Mouse (Mus musculus) lung, postnatal 4 days (tissue): ENCODE data around the gene Dnajb8.
A peak's percentile ranks its signal among the peaks of the same experiment; 100 is the strongest.

ENCODE experiments used
- DNase-seq, 2 experiments: peaks; one replicate each; pipeline ENCODE4 v3.0.0; 2021

Dnajb8 gene

GRCm38 (mm10) chr6:88199718-88200692, 22.1 kb upstream of the Dnajb8 start:
- peak in 1 of 2 experiments; percentile 23 for DNase-seq

DNA sequence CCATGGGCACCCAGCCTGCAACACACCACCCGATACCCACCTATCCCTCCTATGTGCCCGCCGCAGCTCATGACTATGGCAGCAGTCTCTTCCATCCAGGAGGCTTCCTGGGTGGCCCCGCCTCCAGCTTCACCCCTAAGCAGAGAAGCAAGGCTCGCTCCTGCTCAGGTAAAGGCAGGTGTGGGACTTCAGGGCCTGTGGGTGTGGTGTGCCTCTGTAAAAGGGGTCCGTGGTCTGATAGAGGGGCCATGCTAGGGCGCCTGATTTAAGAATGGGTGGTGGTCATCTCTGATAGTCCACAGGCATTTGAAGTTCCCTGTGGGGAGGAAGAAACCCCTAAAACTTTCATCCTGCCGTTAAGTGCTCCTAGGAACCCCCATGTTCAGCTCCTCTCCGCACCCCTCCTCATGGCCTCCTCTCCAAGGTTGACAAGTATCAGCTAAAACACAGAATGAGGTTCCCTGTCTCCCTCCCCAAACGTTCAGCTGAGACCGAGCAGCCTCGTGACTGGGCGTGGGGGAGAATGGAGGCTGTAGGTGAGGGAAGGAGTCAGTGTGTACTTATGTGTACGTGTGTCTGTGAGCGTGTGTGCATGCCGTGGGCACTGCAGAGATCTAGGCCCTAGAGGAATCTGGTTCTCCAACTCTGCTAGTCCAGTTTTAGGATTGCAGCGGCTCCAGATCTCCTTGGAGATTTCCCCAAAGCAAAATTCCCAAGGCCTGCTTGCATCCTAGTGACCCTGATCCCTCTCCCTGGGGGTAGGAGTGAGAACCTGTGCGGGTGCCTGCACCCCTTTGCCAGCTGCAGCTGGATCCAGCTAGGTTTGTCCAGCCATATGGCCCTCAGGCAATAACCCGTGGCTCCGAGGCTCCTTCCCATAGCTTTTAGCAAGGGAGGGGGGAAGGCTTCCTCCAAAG, 21.1 kb upstream of the Dnajb8 start:
- no peak for DNase-seq

DNA sequence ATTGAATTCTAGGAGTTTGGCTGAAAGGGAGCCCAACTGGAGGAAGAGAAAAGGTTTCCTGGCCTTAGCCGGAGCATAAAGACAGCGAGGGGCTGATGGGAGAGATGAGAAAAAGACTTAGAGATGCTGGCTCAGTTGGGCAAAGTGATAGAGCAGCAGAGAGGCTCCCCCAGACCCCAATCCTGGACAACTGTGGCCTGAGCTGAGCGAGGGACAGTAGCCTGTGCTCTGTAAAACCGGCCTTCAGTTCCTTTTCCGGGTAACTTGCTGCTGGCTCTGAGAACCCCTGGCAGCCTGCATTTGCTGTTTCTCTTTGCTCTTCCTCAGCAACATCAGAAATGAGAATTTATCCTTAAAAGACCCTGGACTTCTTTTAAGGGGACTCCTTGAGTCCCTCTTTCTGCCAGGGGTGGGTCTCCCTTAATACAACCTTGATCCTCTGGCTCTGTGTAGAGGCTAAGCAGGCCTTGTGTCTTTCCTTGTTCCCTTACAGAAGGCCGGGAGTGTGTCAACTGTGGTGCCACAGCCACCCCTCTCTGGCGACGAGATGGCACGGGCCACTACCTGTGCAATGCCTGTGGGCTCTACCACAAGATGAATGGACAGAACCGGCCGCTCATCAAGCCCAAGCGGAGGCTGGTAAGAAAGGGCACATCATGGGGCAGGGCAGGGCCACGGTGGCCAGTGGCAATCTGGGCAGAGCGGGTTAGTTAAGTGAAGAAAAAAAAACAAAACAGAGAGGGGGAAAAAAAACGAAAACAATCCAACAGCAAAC, 20.0 kb upstream of the Dnajb8 start:
- DNase-seq: no peak

DNA sequence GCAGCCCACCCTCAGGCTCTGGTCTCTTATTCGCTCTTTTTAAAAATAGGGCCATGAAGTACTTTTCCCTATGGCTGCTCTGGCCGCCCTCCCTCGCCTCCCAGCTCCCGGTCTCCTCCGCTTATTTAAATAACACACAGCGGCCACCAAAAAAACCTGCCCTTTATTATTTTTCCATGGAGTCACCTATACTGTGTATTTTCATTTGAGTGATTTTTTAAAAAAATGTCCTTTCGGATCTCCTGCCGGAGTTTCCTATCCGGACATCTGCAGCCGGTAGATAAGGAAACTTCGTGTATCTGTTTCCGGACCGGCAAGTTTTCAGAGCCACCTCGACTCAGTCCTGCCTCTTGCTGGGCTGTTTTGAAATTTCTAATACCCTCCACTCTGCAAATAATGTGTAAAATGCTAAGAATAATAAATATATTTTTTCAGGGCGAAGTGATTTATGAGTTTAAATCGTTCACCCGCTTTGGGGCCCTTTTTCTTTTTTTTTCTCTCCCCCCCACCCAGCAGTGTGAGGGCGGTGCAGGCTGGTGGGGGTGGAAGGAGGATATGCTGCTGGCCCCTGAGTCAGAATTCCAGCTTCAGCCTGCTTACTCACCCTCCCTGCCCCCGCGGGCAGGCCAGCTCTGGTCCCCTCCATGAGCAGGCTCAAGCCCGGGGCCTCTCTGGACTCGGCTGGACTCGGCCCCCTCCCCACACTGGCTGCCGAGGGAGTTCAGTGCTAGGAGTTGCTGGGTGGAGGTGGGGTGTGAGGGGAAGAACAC, 19.0 kb upstream of the Dnajb8 start:
- peak; percentile 60 to 70 for DNase-seq

DNA sequence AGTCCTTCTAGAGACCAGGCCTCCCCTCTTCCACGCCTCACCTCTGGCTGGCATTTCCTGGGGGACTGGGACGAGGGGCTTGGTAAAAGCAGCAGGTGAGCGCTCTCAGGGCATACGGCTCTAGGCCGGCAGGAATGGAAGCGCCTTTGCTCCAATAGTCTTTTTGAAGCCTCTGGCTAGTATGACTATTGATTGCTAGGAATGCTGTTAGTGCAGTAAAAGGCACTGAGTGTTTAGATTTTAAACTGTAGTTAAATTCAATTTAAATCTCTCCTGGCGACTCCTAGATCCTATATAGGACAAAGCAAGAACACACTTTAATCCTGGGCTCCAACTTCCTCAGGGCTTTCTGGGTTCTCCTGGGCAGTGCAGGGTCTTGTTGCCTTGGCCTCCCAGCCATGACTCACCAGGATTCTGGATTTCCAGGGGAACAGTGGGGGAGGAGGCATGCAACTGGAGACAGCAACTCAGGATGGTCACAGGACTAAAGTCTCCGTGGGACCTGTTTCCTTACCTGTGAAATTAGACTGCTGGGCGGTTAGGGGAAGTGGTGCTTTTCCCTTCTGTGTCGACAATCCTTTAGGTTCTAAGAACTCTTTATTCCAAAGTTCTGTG, 18.2 kb upstream of the Dnajb8 start:
- DNase-seq: no peak

DNA sequence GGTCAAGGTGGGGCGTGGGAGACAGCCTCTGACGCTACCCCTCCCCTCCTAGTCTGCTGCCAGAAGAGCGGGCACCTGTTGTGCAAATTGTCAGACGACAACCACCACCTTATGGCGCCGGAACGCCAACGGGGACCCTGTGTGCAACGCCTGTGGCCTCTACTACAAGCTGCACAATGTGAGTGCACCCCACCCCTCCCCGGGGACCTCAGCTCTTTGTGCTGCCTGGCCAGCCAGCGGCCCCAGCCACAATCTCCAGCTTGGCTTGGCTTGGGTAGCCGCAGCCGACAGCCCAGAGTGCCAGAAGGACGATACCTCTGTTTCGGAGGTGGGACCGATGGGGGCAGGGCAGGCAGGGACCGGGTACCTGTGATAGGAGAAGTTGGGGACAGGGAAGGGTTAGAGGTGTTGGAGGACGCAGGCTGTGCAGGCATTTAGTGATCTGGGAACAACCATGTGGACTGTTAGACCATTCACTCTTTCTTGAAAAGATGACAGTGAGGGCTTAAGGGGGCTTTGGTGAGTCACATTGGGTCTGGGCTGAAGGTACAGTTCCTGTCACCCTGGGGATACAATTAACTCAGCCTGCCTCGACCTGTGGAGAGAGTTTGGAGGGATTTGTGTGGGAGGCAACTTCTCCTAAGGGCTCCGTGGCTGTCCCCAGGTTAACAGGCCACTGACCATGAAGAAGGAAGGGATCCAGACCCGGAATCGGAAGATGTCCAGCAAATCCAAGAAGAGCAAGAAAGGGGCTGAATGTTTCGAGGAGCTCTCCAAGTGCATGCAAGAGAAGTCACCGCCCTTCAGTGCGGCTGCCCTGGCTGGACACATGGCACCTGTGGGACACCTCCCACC, 17.3 kb upstream of the Dnajb8 start:
- no peak for DNase-seq

DNA sequence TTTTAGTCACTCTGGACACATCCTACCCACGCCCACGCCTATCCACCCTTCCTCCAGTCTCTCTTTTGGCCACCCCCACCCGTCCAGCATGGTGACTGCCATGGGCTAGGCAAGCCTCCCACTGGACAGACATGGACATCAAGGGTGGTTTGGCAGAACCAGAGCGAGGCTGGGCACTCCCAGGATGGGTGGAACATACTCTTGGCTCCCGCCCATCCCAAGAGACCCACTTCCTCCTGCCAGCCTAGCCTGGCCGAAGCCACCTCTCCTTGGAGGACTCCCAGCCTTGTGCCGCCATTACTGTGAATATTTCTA, 16.7 kb upstream of the Dnajb8 start:
- DNase-seq: peak; percentile 54 to 66

DNA sequence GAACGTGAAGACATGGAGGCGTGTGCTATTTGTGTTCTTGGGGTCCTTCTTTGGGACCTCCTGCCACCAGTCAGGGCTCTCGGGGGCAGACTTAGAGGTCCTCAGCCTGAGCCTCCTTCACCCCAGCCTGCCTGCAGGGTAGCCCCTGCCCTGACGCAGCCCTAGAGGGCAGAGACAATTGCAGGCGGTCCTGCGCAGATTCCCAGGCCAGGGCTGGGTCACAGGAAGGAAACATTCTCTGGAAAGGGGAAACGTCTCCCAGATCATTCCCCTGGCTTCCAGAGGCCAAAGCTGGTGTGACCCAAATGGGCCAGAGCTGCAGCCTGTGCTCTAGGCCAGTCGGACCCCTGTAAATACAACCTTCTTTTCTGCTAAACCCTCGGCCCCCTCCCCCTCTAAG, 16.1 kb upstream of the Dnajb8 start:
- DNase-seq: peak; percentile 54 to 71

- no peak for DNase-seq
These were observed 15.5 kb upstream of the Dnajb8 start for GRCm38 (mm10) chr6:88206566-88206965.

DNA sequence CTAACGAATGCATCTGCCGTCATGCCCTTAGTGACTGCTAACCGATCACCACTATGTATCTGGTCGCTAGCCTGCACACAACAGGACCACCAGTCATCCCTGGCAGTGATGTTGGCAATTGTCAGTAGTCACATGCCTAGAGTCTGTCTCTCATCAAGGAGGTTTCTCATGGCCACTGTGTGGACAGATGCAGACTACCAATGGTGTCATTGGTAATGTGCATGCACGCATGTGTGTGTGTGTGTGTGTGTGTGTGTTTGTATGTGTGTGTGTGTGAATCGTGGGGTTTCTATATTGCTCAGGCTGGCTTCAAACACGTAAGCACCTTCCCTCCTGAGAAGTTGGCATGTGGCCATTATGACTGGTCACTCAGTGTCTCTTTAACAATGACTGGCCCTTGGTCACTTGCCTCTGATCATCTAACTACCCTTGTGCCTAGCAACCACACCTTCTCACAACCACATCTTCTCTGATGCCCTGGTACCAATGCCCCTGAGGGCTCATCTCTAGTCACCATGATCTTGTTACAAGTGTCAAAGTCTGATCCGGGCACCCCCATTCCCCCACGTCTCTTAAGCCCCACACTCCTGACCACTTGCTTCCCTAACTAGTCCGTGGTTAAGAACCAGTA, 14.6 kb upstream of the Dnajb8 start:
- no peak for DNase-seq

- DNase-seq: no peak
These were observed 13.7 kb upstream of the Dnajb8 start for GRCm38 (mm10) chr6:88208321-88208720.

DNA sequence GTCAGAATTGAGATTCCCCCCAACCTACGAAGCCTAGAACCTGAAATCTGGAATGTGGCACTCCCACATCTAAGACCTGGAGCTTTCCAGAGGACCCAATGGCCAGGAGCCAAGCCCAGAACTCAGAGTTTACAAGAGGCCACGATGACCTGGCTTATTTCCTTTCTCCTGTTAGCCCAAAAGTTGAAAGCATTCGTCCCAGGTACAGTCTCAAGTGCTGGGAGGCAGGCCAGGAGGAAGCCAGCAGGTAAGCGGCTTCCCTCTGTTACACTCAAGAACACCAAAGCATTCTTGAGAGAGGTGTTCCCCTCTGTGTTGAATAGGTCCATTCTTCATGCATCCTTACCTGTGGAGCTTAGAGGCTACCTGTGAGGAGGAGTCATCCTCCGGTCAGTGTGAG, 12.6 kb upstream of the Dnajb8 start:
- no peak for DNase-seq

- DNase-seq: no peak
These were observed 11.9 kb upstream of the Dnajb8 start for GRCm38 (mm10) chr6:88210182-88210581.

GRCm38 (mm10) chr6:88215797-88216196, 6.3 kb upstream of the Dnajb8 start:
- no peak for DNase-seq

GRCm38 (mm10) chr6:88216199-88216598, 5.9 kb upstream of the Dnajb8 start:
- no peak for DNase-seq

DNA sequence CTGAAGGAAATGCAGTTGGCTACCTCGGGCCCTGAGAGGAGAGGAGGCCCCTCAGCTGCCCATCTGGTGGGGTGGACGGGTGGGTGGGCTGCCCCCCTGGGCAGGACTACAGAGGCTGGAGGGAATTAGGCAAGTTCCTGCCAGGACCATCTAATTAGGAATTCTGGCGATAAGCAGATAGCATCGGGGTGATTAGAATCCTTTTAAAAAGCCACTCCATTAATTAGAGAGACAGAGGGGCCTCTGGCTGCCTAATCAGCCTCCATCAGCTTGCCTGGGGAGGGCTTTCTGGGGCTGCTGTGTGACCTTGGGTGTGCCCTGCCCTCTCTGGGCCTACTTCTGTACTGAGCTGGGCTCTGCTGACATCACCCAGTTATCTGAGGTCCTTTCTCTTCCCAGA, 3.0 kb upstream of the Dnajb8 start:
- DNase-seq: no peak

DNA sequence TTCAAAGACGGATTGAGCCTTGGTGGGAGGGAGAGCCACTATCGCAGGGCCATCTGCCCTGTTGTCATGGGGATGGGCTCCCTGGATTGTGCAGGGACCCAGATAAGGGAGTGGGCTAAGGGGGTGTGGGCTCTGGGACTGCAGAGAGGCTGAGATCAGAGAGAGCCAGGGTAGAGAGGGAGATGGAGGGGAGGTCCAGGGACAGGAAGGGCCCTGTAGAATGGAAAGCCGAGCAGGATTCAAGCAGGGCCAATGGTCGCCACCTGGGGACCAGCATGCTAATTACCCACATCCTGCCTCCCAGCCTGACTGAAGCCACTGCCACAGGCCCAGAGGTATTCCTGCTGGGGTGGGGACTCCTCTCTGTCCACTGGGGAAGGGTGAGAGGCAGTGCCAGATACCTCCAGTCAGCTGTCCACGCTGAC, 4.5 kb downstream of the Dnajb8 start:
- DNase-seq: no peak

DNA sequence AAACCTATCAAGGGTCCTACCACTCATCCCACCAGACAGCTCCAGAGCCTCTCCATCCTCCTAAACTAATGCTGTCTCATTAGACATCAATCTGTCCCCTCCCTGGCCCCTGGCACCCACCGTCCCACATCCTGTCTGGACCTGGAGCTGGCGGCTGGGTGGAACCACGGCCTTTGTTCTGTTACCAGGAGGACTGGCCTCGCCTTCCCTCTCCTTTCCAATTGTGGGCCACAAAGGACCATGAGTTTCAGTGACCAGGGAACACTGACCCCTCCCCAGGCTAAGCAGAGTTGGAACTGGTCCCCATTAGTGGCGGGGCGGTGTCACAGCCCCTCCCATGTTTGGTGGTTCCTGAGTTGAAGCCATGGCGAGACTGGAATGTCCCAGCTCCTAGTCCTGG, 5.5 kb downstream of the Dnajb8 start:
- DNase-seq: no peak

- DNase-seq: no peak
These were observed 7.2 kb downstream of the Dnajb8 start for GRCm38 (mm10) chr6:88229221-88229620.

DNA sequence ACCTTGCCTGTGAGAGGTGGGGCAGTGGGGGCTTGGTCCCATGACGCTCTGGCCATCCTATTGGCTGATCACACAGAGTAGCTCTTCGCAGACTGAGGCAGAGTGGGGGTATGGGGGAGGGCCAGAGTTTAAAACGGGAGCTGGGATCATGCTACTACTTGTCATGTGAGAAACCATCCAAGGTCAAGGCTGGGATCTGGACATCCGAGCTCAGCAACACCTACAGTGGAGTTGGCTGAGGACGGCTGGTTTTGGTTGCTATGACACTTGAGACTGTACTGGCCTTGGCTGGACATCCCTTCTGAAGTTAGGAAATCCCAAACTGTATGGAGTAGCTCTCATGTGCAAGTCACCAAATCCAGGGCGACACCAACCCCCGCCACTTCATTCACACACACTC, 9.8 kb downstream of the Dnajb8 start:
- no peak for DNase-seq
